Mouse (Mus musculus) olfactory bulb, adult 2 months (tissue): ENCODE results near the gene E430018J23Rik. TPM values are rescaled to one million over a fixed set of nuclear protein-coding genes. Genes with fewer than 3 reads are reported as not detected.
"Not testable (repeated sequence)": the region's sequence is repeated elsewhere in the genome, so short reads cannot be mapped to it uniquely, and the experiment has no call there.

Experiments
- H3K27ac ChIP-seq: fragments of 200-500 bp; 2 replicates; pipeline ENCODE4 v1.5.1; 2012; ENCODE audit warnings: low read depth, low read length; ENCODE audit not compliant: insufficient read depth
- H3K4me1 ChIP-seq: fragments of 200-500 bp; 2 replicates; pipeline ENCODE4 v1.6.1; 2012; ENCODE audit warnings: low read length; ENCODE audit not compliant: control insufficient read depth, insufficient read depth
- H3K4me3 ChIP-seq: fragments of 200-500 bp; 2 replicates; pipeline ENCODE4 v1.5.1; 2012; ENCODE audit warnings: mild to moderate bottlenecking, low read depth, low read length, moderate library complexity; ENCODE audit not compliant: insufficient read depth
- CTCF ChIP-seq: fragments of 200-500 bp; IDR thresholded peaks from 2 replicates; pipeline ENCODE4 v1.5.1; 2012; ENCODE audit warnings: low read depth, mild to moderate bottlenecking, low read length, moderate library complexity; ENCODE audit not compliant: insufficient read depth
- POLR2A ChIP-seq: fragments of 200-500 bp; IDR thresholded peaks from 2 replicates; pipeline ENCODE4 v1.6.1; 2012; ENCODE audit warnings: mild to moderate bottlenecking, low read depth, low read length, moderate library complexity; ENCODE audit not compliant: insufficient read depth
- WGBS: fragments of 180-500 bp; shearing (Covaris S2); methylation state at CpG from one replicate; pipeline ENCODE4 v1.1.7; 2018; 5-methylcytosine and 5-hydroxymethylcytosine counted together
- polyA plus RNA-seq: library from polyadenylated mRNA; stranded (reverse); fragments of >200 nt; gene quantifications from 2 replicates; pipeline ENCODE4 v1.2.4, GENCODE M21; 2012; ENCODE audit warnings: low replicate concordance; ENCODE audit not compliant: missing spikeins, insufficient read depth, insufficient read length

The E430018J23Rik gene
- polyA plus RNA-seq, 1 experiment: not detected

DNA sequence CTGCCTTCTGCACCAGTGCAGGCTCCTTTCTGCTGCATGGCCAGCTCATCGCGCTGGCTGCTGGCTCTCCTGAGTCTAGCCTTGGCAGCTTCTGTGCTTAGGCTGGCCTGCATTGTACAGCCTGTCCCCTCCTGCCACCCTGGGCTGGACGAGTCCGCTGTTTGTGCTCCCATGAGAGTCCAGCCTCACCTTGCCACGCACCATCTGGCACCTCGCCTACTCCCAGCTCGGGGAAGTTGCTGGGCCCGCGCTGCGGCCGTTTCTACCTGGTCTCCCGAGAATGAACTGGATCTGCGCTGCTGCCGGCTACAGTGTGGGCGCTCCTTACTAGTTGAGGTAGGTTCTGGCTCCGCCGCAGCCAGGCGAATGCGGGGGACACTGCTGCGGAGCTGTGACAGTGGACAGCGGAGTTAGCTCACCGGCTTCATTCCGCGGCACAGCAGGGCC lies 29.9 kb downstream of the E430018J23Rik start:
- TF ChIP-seq POLR2A (no peak), CTCF (no peak)
- H3K27ac ChIP-seq: no peak overlapping the region

DNA sequence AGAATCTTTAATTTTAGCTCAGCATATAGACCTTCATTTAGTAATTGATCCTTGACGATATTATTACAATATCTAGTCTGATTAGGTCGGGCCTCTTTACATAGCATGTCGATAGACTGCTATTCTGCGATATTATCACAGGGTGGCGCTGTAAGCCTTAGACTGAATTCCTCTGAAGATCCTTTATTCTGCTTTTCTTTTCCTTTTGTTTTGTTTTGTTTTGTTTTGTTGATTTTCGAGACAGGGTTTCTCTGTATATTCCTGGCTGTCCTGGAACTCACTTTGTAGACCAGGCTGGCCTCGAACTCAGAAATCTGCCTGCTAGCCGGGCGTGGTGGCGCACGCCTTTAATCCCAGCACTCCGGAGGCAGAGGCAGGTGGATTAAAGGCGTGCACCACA lies 31.0 kb downstream of the E430018J23Rik start:
- H3K4me1 ChIP-seq, H3K27ac ChIP-seq: not testable (repeated sequence)
- H3K4me3 ChIP-seq: peak overlapping the region; percentile 26
- WGBS: 8% methylated on average over 13 of the region's 13 CpGs

More for the DNA sequence above, 29.9 kb downstream of the E430018J23Rik start:
- 17% methylated on average over 24 of the region's 24 CpGs for WGBS
- peak overlapping the region; percentile 23 for H3K4me3 ChIP-seq
- peaks cover 10% of the 10 kb centered on the region for H3K4me1 ChIP-seq

DNA sequence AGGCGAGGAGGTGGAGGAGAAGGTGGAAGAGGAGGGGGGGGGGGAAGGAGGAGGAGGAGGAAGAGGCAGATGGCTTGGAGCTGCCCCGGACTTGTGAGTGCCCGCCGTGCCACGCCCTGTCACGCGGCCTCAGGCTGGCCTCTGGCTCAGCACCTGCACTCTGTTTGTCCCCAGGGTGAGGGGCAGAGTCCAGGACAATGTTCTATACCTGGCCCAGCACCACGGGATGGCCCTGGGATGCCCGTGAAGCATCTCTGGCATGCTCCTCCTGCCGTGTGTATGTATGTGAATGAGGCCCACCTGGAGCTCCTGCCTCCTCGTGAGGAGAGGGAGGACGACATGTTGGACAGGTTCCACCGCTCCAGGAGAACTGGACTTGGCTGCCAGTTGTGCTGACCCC lies 32.0 kb downstream of the E430018J23Rik start:
- H3K4me3 ChIP-seq: no peak overlapping the region
- peaks cover 10% of the 10 kb centered on the region for H3K4me1 ChIP-seq
- 66% methylated on average over 13 of the region's 13 CpGs for WGBS
- H3K27ac ChIP-seq: no peak overlapping the region
- TF ChIP-seq CTCF (no peak), POLR2A (no peak)

DNA sequence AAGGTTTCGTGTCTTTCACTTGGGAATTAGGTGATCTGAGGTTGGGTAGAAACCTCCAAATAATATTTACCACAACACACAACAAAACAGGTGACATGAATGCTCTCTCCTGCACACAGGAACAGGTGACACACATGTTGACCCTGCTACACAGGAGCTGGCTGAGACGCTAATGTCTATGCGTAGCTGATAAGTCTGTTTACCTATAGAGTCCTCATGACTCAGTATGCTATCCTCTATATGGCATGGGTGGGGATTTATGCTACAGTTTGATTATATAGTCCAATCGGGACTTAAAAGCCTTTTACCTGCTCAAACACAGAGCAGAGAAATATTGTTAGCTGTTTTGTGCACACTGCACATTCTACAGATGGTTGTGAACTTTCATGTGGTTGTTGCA lies 33.2 kb downstream of the E430018J23Rik start:
- Histone ChIP-seq H3K27ac (no peak overlapping the region), H3K4me1 (peaks cover 10% of the 10 kb centered on the region), H3K4me3 (no peak overlapping the region)
- TF ChIP-seq POLR2A: no peak
- no peak for TF ChIP-seq CTCF
- whole genome bisulfite sequencing: 83% methylated on average over 4 of the region's 4 CpGs

DNA sequence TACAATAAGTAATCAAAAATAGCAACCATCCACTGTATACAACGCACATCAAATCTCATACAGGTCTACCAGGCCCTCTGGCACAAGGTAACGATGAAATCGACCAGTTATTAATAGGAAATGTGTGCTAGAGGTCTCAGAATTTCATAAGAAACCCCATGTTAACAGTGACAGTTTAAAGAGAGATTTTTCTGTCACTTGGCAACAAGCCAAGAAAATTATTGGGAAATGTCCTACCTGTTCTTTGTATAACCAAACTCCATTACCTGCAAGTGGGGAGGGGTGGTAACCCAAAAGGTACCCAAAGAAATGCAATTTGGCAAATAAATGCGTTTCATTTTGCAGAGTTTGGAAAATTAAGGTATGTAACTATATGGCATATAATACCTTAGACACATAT lies 35.0 kb downstream of the E430018J23Rik start:
- TF ChIP-seq POLR2A: no peak
- TF ChIP-seq CTCF: no peak
- 80% methylated on average over 4 of the region's 4 CpGs for WGBS
- no peak overlapping the region for H3K27ac ChIP-seq
- peaks cover 6% of the 10 kb centered on the region for H3K4me1 ChIP-seq
- H3K4me3 ChIP-seq: no peak overlapping the region

DNA sequence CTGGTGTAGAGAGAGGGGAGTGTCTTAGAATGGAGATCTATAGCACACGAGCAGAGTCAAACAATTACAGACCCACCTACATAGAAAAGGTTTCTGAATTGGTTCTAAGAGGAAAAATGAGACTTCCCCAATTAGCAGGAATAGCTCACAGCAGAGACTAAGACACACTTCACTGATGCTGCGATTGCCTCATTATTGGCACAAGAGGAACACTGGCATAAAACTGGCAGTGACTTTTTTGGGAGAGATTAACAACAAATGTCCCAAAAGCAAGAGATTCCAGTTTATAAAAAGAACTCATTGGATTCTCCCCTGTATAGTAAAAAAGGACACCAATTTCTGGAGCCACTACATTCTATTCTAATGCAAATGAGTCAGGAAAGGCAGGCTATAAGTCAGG lies 35.6 kb downstream of the E430018J23Rik start:
- Histone ChIP-seq H3K27ac (no peak overlapping the region), H3K4me3 (no peak overlapping the region), H3K4me1 (0 out of 2 replicates have a peak, but pooled peaks cover 3% of the 10 kb centered on the region)
- WGBS: 33% methylated on average over 2 of the region's 2 CpGs
- TF ChIP-seq CTCF (no peak), POLR2A (no peak)

DNA sequence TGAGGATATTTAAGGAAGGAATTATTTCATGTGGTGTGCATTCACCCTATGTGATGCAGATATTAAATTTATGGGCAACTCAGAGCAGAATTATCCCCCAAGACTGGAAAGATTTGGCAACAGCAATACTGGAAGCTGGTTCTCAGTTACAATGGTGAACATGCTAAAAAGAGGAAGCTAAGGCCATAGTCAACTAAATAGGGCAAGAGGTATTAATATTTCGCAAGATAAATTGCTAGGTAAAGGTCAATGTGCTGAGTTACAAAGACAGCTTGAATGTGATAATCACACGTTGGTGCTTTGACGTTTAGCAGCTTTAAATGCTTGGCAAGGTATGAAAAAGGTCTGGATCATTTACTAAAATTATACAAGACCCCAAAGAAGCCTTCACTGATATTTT lies 37.6 kb downstream of the E430018J23Rik start:
- WGBS: 71% methylated on average over 3 of the region's 3 CpGs
- Histone ChIP-seq H3K4me3 (no peak overlapping the region), H3K4me1 (no peaks in the 10 kb centered on the region), H3K27ac (no peak overlapping the region)
- TF ChIP-seq POLR2A (no peak), CTCF (no peak)

DNA sequence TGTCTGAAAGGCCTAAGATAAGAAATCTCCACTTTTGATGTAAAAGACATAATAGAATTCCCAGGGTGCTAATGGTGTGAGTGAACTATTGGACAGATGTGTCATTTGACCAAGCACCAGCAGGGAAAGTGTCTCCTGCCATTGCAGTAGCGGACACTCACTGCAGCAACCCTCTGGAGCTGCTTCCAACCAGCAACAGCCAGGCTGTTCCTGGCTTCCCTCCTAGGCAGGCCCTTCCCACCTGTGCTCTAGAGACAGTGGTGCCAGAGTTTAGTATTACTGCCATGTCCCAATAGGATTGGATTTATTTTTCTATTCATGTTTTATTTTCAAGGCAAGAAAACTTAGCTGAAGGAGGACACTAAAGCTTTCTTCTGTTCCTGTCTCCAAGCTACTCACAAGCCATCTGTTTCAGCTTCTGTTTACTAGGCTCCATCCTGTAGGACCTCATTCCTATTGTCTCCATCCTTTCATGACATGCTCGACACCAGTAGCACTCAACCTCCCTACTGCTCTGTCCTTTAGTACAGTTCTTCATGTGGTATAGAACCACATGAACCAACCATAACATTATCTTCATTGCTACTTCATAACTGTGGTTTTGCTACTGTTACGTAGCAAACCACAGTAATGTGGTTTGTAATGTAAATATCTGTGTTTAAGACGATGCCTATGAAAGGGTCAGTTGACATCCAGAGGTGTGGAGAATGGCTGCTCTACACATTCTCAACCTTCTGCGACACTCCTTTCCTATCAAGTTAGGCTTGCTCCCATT lies 42.0 kb downstream of the E430018J23Rik start:
- 90% methylated on average over 5 of the region's 5 CpGs for WGBS
- H3K4me3 ChIP-seq: no peak overlapping the region
- no peak overlapping the region for H3K27ac ChIP-seq
- H3K4me1 ChIP-seq: peaks cover 3% of the 10 kb centered on the region; the same call in 1 of the 2 replicates
- TF ChIP-seq CTCF: no peak
- TF ChIP-seq POLR2A: no peak

DNA sequence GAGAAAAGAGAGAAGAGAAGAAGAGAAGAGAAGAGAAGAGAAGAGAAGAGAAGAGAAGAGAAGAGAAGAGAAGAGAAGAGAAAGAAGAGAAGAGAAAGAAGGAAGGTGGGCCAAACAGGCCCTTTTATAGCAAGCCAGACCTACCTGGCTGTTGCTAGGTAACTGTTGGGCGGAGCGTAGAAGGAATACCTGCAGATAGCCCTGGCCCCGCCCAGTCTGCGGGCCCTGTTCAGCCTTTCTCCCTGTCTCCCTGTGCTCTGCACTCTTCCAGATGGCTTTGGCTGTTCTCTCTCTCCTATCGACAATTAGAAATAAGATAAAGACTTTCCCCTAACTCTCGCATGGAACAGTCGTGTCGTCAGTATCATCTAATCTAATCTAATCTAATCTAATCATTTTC lies 46.8 kb downstream of the E430018J23Rik start:
- 23% methylated on average over 8 of the region's 8 CpGs for WGBS
- Histone ChIP-seq H3K4me1 (peaks cover 12% of the 10 kb centered on the region), H3K4me3 (peak overlapping the region; percentile 97; the same call in 1 of the 2 replicates), H3K27ac (no peak overlapping the region)
- TF ChIP-seq POLR2A (no peak), CTCF (no peak)
